Mouse (Mus musculus): ENCODE results near the gene Rgs9.

Gene Rgs9

GRCm38 (mm10) chr11:109175376-109175969, 122.5 kb downstream of the Rgs9 start:
- DNase-seq (ENCODE audit: low read depth) = no peak

Measured in induced T-regulatory cell, adult 2 months (primary cell).